Mouse (Mus musculus): ENCODE measurements around the gene Slit3.

The Slit3 gene

DNA sequence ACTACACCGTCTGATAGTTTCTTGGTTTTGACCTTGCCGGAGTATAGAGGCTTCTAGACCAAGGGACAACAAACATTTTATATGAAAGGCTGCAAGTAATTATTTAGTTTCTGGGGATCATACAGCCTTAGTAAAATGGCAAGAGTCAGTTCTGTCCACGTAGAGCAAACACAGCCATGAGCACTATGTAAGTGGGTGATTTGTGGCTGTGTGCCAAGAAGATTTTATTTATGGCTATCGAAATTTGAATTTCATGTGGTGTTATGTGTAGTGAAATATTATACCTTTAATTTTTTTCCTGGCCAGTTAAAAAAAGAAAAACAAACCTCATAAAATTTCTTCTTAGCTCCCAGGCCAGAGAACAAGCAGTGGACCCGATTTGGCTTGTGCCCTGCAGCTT lies 33.4 kb downstream of the Slit3 start:
- Histone ChIP-seq H3K4me1 (replicated peaks; ENCODE audit: low read depth, low read length) (peaks cover 27% of the 10 kb centered on the region), H3K4me3 (replicated peaks; ENCODE audit: low read length) (no peak overlapping the region)

DNA sequence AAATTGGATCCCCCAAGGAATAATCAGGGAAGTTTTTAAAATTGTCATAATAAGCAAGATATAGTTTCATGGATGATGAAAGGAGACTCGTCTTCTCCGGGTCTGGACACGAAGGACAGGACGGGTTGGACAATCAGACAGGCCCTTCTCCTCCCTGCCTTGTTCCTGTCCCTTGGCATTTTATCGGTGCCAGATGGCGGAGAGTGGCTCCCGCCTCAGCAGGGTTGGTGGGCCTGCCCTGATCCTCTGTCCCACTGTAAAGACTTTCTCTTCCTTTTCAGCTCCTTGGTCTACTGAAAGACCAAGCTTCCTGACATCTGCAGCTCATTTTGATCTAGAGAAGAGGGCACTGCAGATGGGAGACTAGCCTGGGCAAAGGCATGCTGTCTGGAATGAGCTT lies 34.3 kb downstream of the Slit3 start:
- TF ChIP-seq NANOG (IDR thresholded peaks at IDR 0.05; ENCODE audit: borderline replicate concordance, low read length) = no peak
- no peak for TF ChIP-seq POU5F1 (IDR thresholded peaks at IDR 0.05; ENCODE audit: borderline replicate concordance, low read length)
- TF ChIP-seq CTCF (conservative IDR thresholded peaks at IDR 0.05; ENCODE audit: low read length) = no peak
- Histone ChIP-seq H3K27me3 (ENCODE audit: insufficient read depth, low read length) (0 out of 2 replicates have a peak, but pooled peaks cover 2% of the 10 kb centered on the region), H3K4me3 (replicated peaks; ENCODE audit: low read length) (no peak overlapping the region), H3K4me1 (replicated peaks; ENCODE audit: low read depth, low read length) (peaks cover 27% of the 10 kb centered on the region), H3K36me3 (ENCODE audit: insufficient read depth, low read length) (no peaks in the 10 kb centered on the region), H3K9me3 (ENCODE audit: low read length) (0 out of 2 replicates have a peak, but pooled peaks cover 8% of the 10 kb centered on the region)

More for the DNA sequence above, 33.4 kb downstream of the Slit3 start:
- 0 out of 2 replicates have a peak, but pooled peaks cover 8% of the 10 kb centered on the region for H3K9me3 ChIP-seq (ENCODE audit: low read length)
- TF ChIP-seq CTCF (conservative IDR thresholded peaks at IDR 0.05; ENCODE audit: low read length) (no peak), POU5F1 (IDR thresholded peaks at IDR 0.05; ENCODE audit: borderline replicate concordance, low read length) (no peak), NANOG (IDR thresholded peaks at IDR 0.05; ENCODE audit: borderline replicate concordance, low read length) (no peak)
- no peaks in the 10 kb centered on the region for H3K36me3 ChIP-seq (ENCODE audit: insufficient read depth, low read length)
- peaks cover 2% of the 10 kb centered on the region; the same call in 1 of the 2 replicates for H3K27me3 ChIP-seq (ENCODE audit: insufficient read depth, low read length)

DNA sequence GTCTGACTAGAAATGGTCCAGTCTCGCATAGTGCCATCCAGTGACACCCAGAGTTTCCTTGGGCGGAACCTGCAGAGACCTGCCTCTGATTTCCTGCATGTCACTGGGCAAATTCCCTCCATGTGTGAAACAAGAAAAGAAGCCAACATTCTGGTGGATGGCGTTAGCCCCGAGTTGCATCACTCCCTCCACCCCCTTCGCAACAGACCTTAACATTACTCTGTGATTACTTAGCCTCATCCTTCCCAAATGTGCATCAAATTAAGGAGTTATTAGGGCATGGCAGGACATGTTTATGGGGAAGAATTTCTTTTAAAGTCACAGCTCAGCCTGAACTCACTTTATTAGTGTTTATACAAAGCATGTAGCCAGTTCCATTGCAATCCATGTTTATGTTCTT lies 35.7 kb downstream of the Slit3 start:
- Histone ChIP-seq H3K4me3 (replicated peaks; ENCODE audit: low read length) (no peak overlapping the region), H3K4me1 (replicated peaks; ENCODE audit: low read depth, low read length) (peaks cover 18% of the 10 kb centered on the region), H3K27me3 (ENCODE audit: insufficient read depth, low read length) (0 out of 2 replicates have a peak, but pooled peaks cover 5% of the 10 kb centered on the region), H3K9me3 (ENCODE audit: low read length) (0 out of 2 replicates have a peak, but pooled peaks cover 8% of the 10 kb centered on the region), H3K36me3 (ENCODE audit: insufficient read depth, low read length) (no peaks in the 10 kb centered on the region)
- no peak for TF ChIP-seq POU5F1 (IDR thresholded peaks at IDR 0.05; ENCODE audit: borderline replicate concordance, low read length)
- TF ChIP-seq CTCF (conservative IDR thresholded peaks at IDR 0.05; ENCODE audit: low read length) = no peak
- TF ChIP-seq NANOG (IDR thresholded peaks at IDR 0.05; ENCODE audit: borderline replicate concordance, low read length) = no peak

DNA sequence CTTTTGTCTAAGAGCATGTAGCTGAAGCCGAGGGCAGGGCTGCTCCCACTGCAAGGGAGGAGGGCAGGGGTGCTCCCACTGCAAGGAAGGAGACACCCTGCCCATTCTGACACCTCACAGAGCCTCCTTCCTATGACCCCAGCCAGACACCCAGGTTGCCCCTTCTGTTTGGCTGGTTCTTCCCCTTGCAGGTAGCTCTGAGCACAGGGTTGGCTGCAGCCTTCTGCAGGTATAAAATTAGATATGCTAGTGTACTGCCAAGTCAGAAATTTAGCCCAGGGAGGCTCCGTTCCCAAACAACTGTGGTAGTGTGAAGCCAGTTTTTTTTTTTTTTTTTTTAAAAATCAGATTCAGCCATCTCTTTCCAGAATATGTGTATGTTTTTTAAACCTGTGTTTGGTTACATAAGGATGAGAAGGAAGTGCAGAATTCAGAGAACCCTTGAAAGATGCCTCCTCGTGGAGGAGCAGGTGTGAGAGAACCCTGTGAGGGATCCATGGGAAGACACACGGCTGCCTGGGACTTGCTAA lies 39.7 kb downstream of the Slit3 start:
- 0 out of 2 replicates have a peak, but pooled peaks cover 9% of the 10 kb centered on the region for H3K27me3 ChIP-seq (ENCODE audit: insufficient read depth, low read length)
- no peaks in the 10 kb centered on the region for H3K9me3 ChIP-seq (ENCODE audit: low read length)
- no peaks in the 10 kb centered on the region for H3K36me3 ChIP-seq (ENCODE audit: insufficient read depth, low read length)
- no peak overlapping the region for H3K4me3 ChIP-seq (replicated peaks; ENCODE audit: low read length)
- TF ChIP-seq POU5F1 (IDR thresholded peaks at IDR 0.05; ENCODE audit: borderline replicate concordance, low read length) = no peak
- TF ChIP-seq NANOG (IDR thresholded peaks at IDR 0.05; ENCODE audit: borderline replicate concordance, low read length) = no peak
- no peaks in the 10 kb centered on the region; the same call in 1 of the 2 replicates for H3K4me1 ChIP-seq (replicated peaks; ENCODE audit: low read depth, low read length)

DNA sequence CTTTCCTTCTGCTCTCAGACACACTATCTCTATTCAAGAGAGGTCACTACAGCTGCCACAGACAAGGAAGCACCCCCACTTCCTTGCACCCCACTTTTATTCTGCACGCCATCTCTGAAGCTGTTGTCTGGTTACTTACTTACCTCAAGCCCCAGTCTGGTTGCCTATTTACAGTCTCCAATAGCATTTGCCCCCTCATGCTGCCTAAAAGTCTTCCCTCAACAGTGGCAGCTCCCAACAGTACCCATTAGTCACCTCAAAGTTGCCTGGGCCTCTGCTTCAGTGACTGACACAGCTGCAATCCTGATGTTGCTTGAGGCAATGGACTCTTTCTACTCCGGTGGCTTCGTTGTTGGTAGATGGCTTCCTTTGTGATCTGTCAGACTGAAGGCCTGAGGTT lies 42.4 kb downstream of the Slit3 start:
- no peaks in the 10 kb centered on the region for H3K4me1 ChIP-seq (replicated peaks; ENCODE audit: low read depth, low read length)
- 0 out of 2 replicates have a peak, but pooled peaks cover 9% of the 10 kb centered on the region for H3K27me3 ChIP-seq (ENCODE audit: insufficient read depth, low read length)
- no peaks in the 10 kb centered on the region for H3K36me3 ChIP-seq (ENCODE audit: insufficient read depth, low read length)
- no peaks in the 10 kb centered on the region for H3K9me3 ChIP-seq (ENCODE audit: low read length)
- TF ChIP-seq CTCF (conservative IDR thresholded peaks at IDR 0.05; ENCODE audit: low read length) (no peak), NANOG (IDR thresholded peaks at IDR 0.05; ENCODE audit: borderline replicate concordance, low read length) (no peak), POU5F1 (IDR thresholded peaks at IDR 0.05; ENCODE audit: borderline replicate concordance, low read length) (no peak)
- H3K4me3 ChIP-seq (replicated peaks; ENCODE audit: low read length) = no peak overlapping the region

DNA sequence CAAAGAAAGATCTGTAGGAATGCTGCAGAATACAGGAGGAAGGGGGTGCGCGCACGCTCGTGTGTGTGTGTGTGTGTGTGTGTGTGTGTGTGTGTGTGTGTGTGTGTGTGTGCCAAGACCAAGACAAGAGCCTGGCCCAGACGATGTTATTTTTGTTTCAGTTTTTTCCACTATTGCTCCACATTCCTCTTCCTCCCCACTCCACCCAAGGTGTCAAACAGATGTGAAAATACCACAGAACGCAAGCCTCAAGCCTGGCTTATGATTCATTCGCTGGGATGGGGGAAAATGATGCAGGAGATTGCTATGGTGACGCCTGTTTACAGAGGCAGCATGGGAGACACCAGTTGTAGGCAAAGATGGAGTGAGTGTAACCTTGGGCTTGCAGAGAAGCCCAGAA lies 46.2 kb downstream of the Slit3 start:
- Histone ChIP-seq H3K36me3 (ENCODE audit: insufficient read depth, low read length) (no peaks in the 10 kb centered on the region), H3K4me3 (replicated peaks; ENCODE audit: low read length) (no peak overlapping the region), H3K27me3 (ENCODE audit: insufficient read depth, low read length) (0 out of 2 replicates have a peak, but pooled peaks cover 2% of the 10 kb centered on the region), H3K9me3 (ENCODE audit: low read length) (no peaks in the 10 kb centered on the region), H3K4me1 (replicated peaks; ENCODE audit: low read depth, low read length) (no peaks in the 10 kb centered on the region)
- TF ChIP-seq POU5F1 (IDR thresholded peaks at IDR 0.05; ENCODE audit: borderline replicate concordance, low read length) (no peak), CTCF (conservative IDR thresholded peaks at IDR 0.05; ENCODE audit: low read length) (no peak), NANOG (IDR thresholded peaks at IDR 0.05; ENCODE audit: borderline replicate concordance, low read length) (no peak)

DNA sequence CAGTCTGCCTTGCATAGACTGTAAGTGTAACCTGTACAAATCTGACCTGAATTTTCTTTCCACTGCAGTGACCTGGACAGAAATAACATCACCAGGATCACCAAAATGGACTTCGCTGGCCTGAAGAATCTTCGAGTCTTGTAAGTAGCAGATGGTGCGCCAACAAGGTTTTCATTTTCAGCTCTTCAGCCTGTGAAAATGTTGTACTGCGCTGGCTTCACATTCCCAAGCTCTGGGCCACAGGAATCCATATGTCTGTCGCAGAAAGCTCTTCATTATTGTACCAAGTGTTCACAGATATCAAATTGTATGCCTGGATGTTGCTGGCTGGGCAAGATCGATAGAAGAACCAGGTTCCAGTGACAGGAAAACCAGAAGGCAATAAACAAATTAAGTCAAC lies 50.5 kb downstream of the Slit3 start:
- H3K4me3 ChIP-seq (replicated peaks; ENCODE audit: low read length) = no peak overlapping the region
- H3K36me3 ChIP-seq (ENCODE audit: insufficient read depth, low read length) = no peaks in the 10 kb centered on the region
- H3K27me3 ChIP-seq (ENCODE audit: insufficient read depth, low read length) = no peaks in the 10 kb centered on the region
- H3K9me3 ChIP-seq (ENCODE audit: low read length) = no peaks in the 10 kb centered on the region
- H3K4me1 ChIP-seq (replicated peaks; ENCODE audit: low read depth, low read length) = no peaks in the 10 kb centered on the region
- no peak for TF ChIP-seq CTCF (conservative IDR thresholded peaks at IDR 0.05; ENCODE audit: low read length)
- TF ChIP-seq POU5F1 (IDR thresholded peaks at IDR 0.05; ENCODE audit: borderline replicate concordance, low read length) = no peak
- TF ChIP-seq NANOG (IDR thresholded peaks at IDR 0.05; ENCODE audit: borderline replicate concordance, low read length) = no peak

DNA sequence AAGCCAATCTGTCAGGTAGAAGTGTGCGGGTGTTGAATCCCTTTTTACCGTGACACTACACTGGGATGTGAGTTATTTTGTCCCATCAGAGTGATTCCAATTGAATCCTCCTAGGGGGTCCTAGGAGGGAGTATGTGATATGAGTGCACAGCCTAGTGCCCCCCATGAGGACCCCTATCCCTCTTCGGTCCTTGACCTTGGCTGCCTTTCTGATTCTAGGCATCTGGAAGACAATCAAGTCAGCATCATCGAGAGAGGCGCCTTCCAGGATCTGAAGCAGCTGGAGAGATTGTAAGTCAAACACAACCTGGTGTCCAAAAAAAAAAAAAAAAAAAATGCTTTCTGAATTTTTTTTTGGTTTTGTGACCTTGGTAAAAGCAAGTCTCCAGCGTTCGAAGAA lies 56.5 kb downstream of the Slit3 start:
- H3K9me3 ChIP-seq (ENCODE audit: low read length) = no peaks in the 10 kb centered on the region
- H3K4me1 ChIP-seq (replicated peaks; ENCODE audit: low read depth, low read length) = peaks cover 11% of the 10 kb centered on the region
- 0 out of 2 replicates have a peak, but pooled peaks cover 7% of the 10 kb centered on the region for H3K27me3 ChIP-seq (ENCODE audit: insufficient read depth, low read length)
- no peak overlapping the region for H3K4me3 ChIP-seq (replicated peaks; ENCODE audit: low read length)
- no peaks in the 10 kb centered on the region for H3K36me3 ChIP-seq (ENCODE audit: insufficient read depth, low read length)
- no peak for TF ChIP-seq CTCF (conservative IDR thresholded peaks at IDR 0.05; ENCODE audit: low read length)
- TF ChIP-seq POU5F1 (IDR thresholded peaks at IDR 0.05; ENCODE audit: borderline replicate concordance, low read length) = no peak
- no peak for TF ChIP-seq NANOG (IDR thresholded peaks at IDR 0.05; ENCODE audit: borderline replicate concordance, low read length)

Measured in E14TG2a.4 (cell line).